Mouse (Mus musculus) CH12.LX (cell line): ENCODE measurements around the gene Erg28. TPM values are rescaled to one million over a fixed set of nuclear protein-coding genes. Genes with fewer than 3 reads are reported as not detected.
A peak's percentile ranks its signal among the peaks of the same experiment; 100 is the strongest.

Source experiments
- DNase-seq: peaks from one replicate; pipeline ENCODE4 v3.0.0-alpha.2; 2013; ENCODE audit errors: extremely low read depth
- H3K27ac ChIP-seq: 2 replicates; pipeline ENCODE4 v1.5.1; 2012; ENCODE audit warnings: low read depth, mild to moderate bottlenecking, control low read depth, moderate library complexity; ENCODE audit not compliant: insufficient read depth
- H3K27me3 ChIP-seq: replicated peaks from 2 replicates; pipeline ENCODE3; 2012; ENCODE audit warnings: inconsistent platforms
- H3K36me3 ChIP-seq, 2 experiments: replicated peaks in 1 of 2; 2 replicates each; pipeline versions ENCODE3 to v1.6.1; 2012; ENCODE audit warnings: inconsistent platforms in 1 of 2, low read length in 1 of 2, mild to moderate bottlenecking in 1 of 2, mixed read lengths in 1 of 2, moderate library complexity in 1 of 2; ENCODE audit not compliant: control insufficient read depth in 1 of 2, insufficient read depth in 1 of 2
- H3K4me1 ChIP-seq, 2 experiments: 2 replicates each; pipeline ENCODE4 v1.6.1; 2012; ENCODE audit warnings: inconsistent platforms in 1 of 2, moderate library complexity in 1 of 2; ENCODE audit not compliant: insufficient read depth in 2 of 2, control insufficient read depth in 1 of 2
- H3K4me2 ChIP-seq: 2 replicates; pipeline ENCODE4 v1.6.1; 2012; ENCODE audit warnings: low read depth, mild to moderate bottlenecking, control low read depth; ENCODE audit not compliant: poor library complexity, insufficient read depth, severe bottlenecking
- H3K4me3 ChIP-seq, 3 experiments: fragments of 150-350 bp in 1 of 3; sonication (generic) in 1 of 3; replicated peaks in 1 of 3; 2 replicates each; pipeline versions ENCODE3 to v1.5.1; 2011 to 2012; ENCODE audit warnings: low read depth in 2 of 3, low read length in 2 of 3, mild to moderate bottlenecking in 2 of 3, moderate library complexity in 2 of 3, control low read depth in 1 of 3, improper control_type of control experiment in 1 of 3, inconsistent platforms in 1 of 3, mixed read lengths in 1 of 3; ENCODE audit not compliant: poor library complexity in 1 of 3
- H3K79me2 ChIP-seq: replicated peaks from 2 replicates; pipeline ENCODE4 v1.6.1; 2012; ENCODE audit warnings: mild to moderate bottlenecking, moderate library complexity; ENCODE audit not compliant: control insufficient read depth, poor library complexity, insufficient read depth, severe bottlenecking; ENCODE audit errors: extremely low read depth
- H3K9ac ChIP-seq: 2 replicates; pipeline ENCODE4 v1.6.1; 2012; ENCODE audit warnings: low read depth, mild to moderate bottlenecking, control low read depth, moderate library complexity; ENCODE audit not compliant: insufficient read depth
- H3K9me3 ChIP-seq: replicated peaks from 2 replicates; pipeline ENCODE3; 2012; ENCODE audit warnings: low read length, inconsistent platforms, mixed read lengths
- CTCF ChIP-seq, 2 experiments: IDR thresholded peaks in 1 of 2; conservative IDR thresholded peaks in 1 of 2; 2 replicates each; pipeline ENCODE4 v1.5.1; 2011 to 2012; ENCODE audit warnings: low read depth in 2 of 2, low read length in 2 of 2, improper control_type of control experiment in 1 of 2, inconsistent platforms in 1 of 2, mild to moderate bottlenecking in 1 of 2, moderate library complexity in 1 of 2
- ETS1 ChIP-seq: conservative IDR thresholded peaks from 2 replicates; pipeline ENCODE4 v1.6.1; 2012; ENCODE audit warnings: low read depth, mild to moderate bottlenecking, inconsistent platforms, low read length, improper control_type of control experiment, moderate library complexity
- JUND ChIP-seq: conservative IDR thresholded peaks from 2 replicates; pipeline ENCODE4 v1.6.1; 2011; ENCODE audit warnings: low read depth, low read length, improper control_type of control experiment
- MAFK ChIP-seq: IDR thresholded peaks from 2 replicates; pipeline ENCODE4 v1.6.1; 2011; ENCODE audit warnings: low read length, improper control_type of control experiment; ENCODE audit not compliant: insufficient replicate concordance
- MAX ChIP-seq: IDR thresholded peaks from 2 replicates; pipeline ENCODE4 v1.6.1; 2011; ENCODE audit warnings: low read length, improper control_type of control experiment
- NELFE ChIP-seq: IDR thresholded peaks from 2 replicates; pipeline ENCODE4 v1.6.1; 2011; ENCODE audit warnings: low read depth, low read length, improper control_type of control experiment
- POLR2AphosphoS2 ChIP-seq: IDR thresholded peaks from 2 replicates; pipeline ENCODE4 v1.6.1; 2011; ENCODE audit warnings: low read depth, low read length, improper control_type of control experiment
- RAD21 ChIP-seq: IDR thresholded peaks from 2 replicates; pipeline ENCODE4 v1.6.1; 2011; ENCODE audit warnings: low read depth, mild to moderate bottlenecking, low read length, improper control_type of control experiment, moderate library complexity
- SMC3 ChIP-seq: IDR thresholded peaks from 2 replicates; pipeline ENCODE4 v1.6.1; 2011; ENCODE audit warnings: low read depth, low read length, improper control_type of control experiment
- UBTF ChIP-seq: IDR thresholded peaks from 2 replicates; pipeline ENCODE4 v1.6.1; 2012; ENCODE audit warnings: low read depth, mild to moderate bottlenecking, inconsistent platforms, low read length, improper control_type of control experiment, moderate library complexity
- ZC3H11A ChIP-seq: IDR thresholded peaks from 2 replicates; pipeline ENCODE4 v1.6.1; 2012; ENCODE audit warnings: low read depth, mild to moderate bottlenecking, inconsistent platforms, low read length, improper control_type of control experiment
- dilution Hi-C: fragments of 300-500 bp; cut with MboI; formaldehyde crosslinking; loops from 2 replicates; pipeline ENCODE4 v1.14.3; 2020; ENCODE audit warnings: low sequenced_read_pairs; ENCODE audit not compliant: extremely low pct_unique_long_range_greater_than_20kb, extremely low pct_ligation_motif_present
- in situ Hi-C: fragments of 300-500 bp; cut with MboI; formaldehyde crosslinking; loops from 3 replicates; pipeline ENCODE4 v1.14.3; 2019; ENCODE audit warnings: low sequenced_read_pairs, low pct_ligation_motif_present, low pct_unique_long_range_greater_than_20kb, mixed read lengths
- polyA plus RNA-seq: library from polyadenylated mRNA; unstranded; fragments of >175 nt; gene quantifications from 2 replicates; pipeline ENCODE4 v1.2.1, GENCODE M21; 2012; ENCODE audit warnings: low read depth; ENCODE audit not compliant: insufficient read length
- total RNA-seq, 2 experiments: library from RNA; depleted of rRNA; stranded (reverse); fragments of 300-350 nt in 1 of 2; fragments of >200 nt in 1 of 2; gene quantifications; 2 replicates each; pipeline ENCODE4 v1.2.3; 2012 to 2014

Erg28 gene
- total and polyA plus RNA-seq, 3 experiments, result 83.6 to 318 (median 143) TPM

- H3K27me3 ChIP-seq, result no peaks in the 10 kb centered on the region
- no peak overlapping the region for H3K4me3 ChIP-seq
- H3K4me2 ChIP-seq, result no peak overlapping the region
- H3K9me3 ChIP-seq, result no peaks in the 10 kb centered on the region
- no peaks in the 10 kb centered on the region for H3K79me2 ChIP-seq
- TF ChIP-seq POLR2AphosphoS2 (no peak), MAX (no peak), ETS1 (no peak)
- TF ChIP-seq, all 38 proteins: peak for 0
- Histone ChIP-seq H3K4me1 (peaks cover 0 to 9% of the 10 kb centered on the region in 2 experiments; a peak in 1 of 4 replicates), H3K27ac (no peak overlapping the region), H3K9ac (no peak overlapping the region), H3K36me3 (peaks cover 0 to 27% of the 10 kb centered on the region in 2 experiments)
- DNase-seq, result no peak
- in situ Hi-C loops (no loop called here), dilution Hi-C loops (no loop called here)
Observed at GRCm38 (mm10) chr12:85869423-85869822, 45.1 kb upstream of the Erg28 start.

DNA sequence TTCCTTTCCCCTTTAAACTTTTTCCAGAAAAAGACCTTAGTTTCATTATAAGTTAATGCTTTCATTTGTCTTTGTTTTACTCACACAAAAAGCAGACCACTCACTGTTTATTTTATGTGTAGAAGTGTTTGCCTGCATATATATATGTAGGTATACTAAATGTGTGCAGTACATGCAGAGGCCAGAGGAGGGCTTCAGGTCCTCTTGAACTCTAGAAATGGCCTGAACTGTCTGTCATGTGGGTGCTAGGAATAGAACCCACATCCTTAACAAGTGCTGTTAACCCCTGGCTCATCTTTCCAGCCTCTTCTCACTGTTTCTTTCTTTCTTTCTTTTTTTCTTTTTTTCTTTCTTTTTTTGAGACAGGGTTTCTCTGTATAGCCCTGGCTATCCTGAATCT lies 42.8 kb upstream of the Erg28 start:
- H3K27ac ChIP-seq, result no peak overlapping the region
- no peaks in the 10 kb centered on the region for H3K79me2 ChIP-seq
- H3K9ac ChIP-seq, result no peak overlapping the region
- dilution Hi-C loops, result no loop called here
- DNase-seq, result peak; percentile 17
- no peak overlapping the region for H3K4me3 ChIP-seq
- H3K4me2 ChIP-seq, result no peak overlapping the region
- H3K9me3 ChIP-seq, result no peaks in the 10 kb centered on the region
- peaks cover 0 to 9% of the 10 kb centered on the region in 2 experiments; a peak in 1 of 4 replicates for H3K4me1 ChIP-seq
- TF ChIP-seq SMC3 (peak; percentile 41), ZC3H11A (no peak), RAD21 (peak; percentile 13), CTCF (conservative IDR thresholded peaks at IDR 0.05 in 1 of 2, IDR thresholded peaks at IDR 0.05 in 1 of 2; ENCODE audit: low read depth in 2 of 2, low read length in 2 of 2) (peak in 1 of 2 experiments; percentile 46; a peak in 2 of 4 replicates)
- in situ Hi-C loops, result no loop called here
- no peaks in the 10 kb centered on the region for H3K27me3 ChIP-seq
- H3K36me3 ChIP-seq, result peaks cover 3 to 36% of the 10 kb centered on the region in 2 experiments

DNA sequence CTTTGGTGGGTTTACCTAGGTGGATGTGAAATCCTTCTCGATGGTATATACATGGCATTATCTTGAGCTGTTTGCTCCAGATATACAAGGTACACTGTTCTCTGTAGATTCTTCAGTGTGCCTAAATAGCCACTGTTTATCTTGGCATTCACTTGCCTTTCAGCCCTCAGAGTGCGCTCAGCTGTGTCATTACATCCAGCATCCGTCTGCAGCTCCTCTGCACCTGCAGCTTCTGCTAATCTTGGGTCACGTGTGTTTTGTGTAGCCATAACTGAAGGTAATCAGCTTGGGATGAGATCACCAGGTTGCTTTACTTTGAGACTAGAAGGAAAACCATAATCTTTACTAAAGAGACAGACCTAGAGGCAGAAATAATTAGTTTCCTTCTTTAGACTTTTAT lies 42.3 kb upstream of the Erg28 start:
- Histone ChIP-seq H3K9ac (no peak overlapping the region), H3K27ac (no peak overlapping the region), H3K9me3 (no peaks in the 10 kb centered on the region), H3K79me2 (no peaks in the 10 kb centered on the region), H3K36me3 (peaks cover 3 to 38% of the 10 kb centered on the region in 2 experiments), H3K4me2 (no peak overlapping the region), H3K4me3 (no peak overlapping the region), H3K27me3 (no peaks in the 10 kb centered on the region), H3K4me1 (peaks cover 0 to 9% of the 10 kb centered on the region in 2 experiments; a peak in 1 of 4 replicates)
- in situ Hi-C loops (no loop called here), dilution Hi-C loops (no loop called here)
- no peak for TF ChIP-seq JUND
- no peak for TF ChIP-seq CTCF (conservative IDR thresholded peaks at IDR 0.05 in 1 of 2, IDR thresholded peaks at IDR 0.05 in 1 of 2; ENCODE audit: low read depth in 2 of 2, low read length in 2 of 2)
- no peak for TF ChIP-seq ZC3H11A
- no peak for TF ChIP-seq UBTF
- TF ChIP-seq MAFK, result no peak
- no peak for TF ChIP-seq NELFE
- DNase-seq, result no peak
